Mouse (Mus musculus) intestine, embryonic 16.5 days (tissue): Measurements from ENCODE around the gene Wdfy3. TPM values are rescaled to one million over a fixed set of nuclear protein-coding genes. Genes with fewer than 3 reads are reported as not detected.

Experiments
- ATAC-seq: fragments of 200-750 bp; cut with Nextera tagmentation; 2 replicates; pipeline ENCODE4 v1.8.0; 2017; ENCODE audit warnings: moderate TSS enrichment, moderate library complexity
- H3K27ac ChIP-seq: fragments of 300-500 bp; sonication (generic); 2 replicates; pipeline ENCODE4 v1.5.1; 2014; ENCODE audit warnings: mild to moderate bottlenecking, low read length
- H3K27me3 ChIP-seq: fragments of 300-500 bp; sonication (generic); replicated peaks from 2 replicates; pipeline ENCODE4 v1.6.1; 2014; ENCODE audit warnings: low read length, control low read depth, mixed read lengths; ENCODE audit not compliant: control insufficient read depth, insufficient read depth
- H3K36me3 ChIP-seq: fragments of 300-500 bp; sonication (generic); 2 replicates; pipeline ENCODE4 v1.6.1; 2014; ENCODE audit warnings: low read length, control low read depth; ENCODE audit not compliant: control insufficient read depth, insufficient read depth
- H3K4me1 ChIP-seq: fragments of 300-500 bp; sonication (generic); 2 replicates; pipeline ENCODE4 v1.6.1; 2014; ENCODE audit warnings: low read length, control low read depth, mixed read lengths; ENCODE audit not compliant: control insufficient read depth, insufficient read depth
- H3K4me2 ChIP-seq: fragments of 300-500 bp; sonication (generic); 2 replicates; pipeline ENCODE4 v1.6.1; 2014; ENCODE audit warnings: low read depth, low read length, control low read depth
- H3K4me3 ChIP-seq: fragments of 300-500 bp; sonication (generic); 2 replicates; pipeline ENCODE4 v1.5.1; 2014; ENCODE audit warnings: mild to moderate bottlenecking, low read length
- H3K9ac ChIP-seq: fragments of 300-500 bp; sonication (generic); 2 replicates; pipeline ENCODE4 v1.6.1; 2014; ENCODE audit warnings: low read depth, low read length
- H3K9me3 ChIP-seq: fragments of 300-500 bp; sonication (generic); 2 replicates; pipeline ENCODE4 v1.6.1; 2016; ENCODE audit warnings: low read length, control low read depth; ENCODE audit not compliant: control insufficient read depth
- WGBS: fragments of 180-500 bp; shearing (Covaris S2); extraction: QIAGEN DNeasy Blood & Tissue Kit; methylation state at CpG from one replicate; pipeline ENCODE4 v1.1.7; 2014; 5-methylcytosine and 5-hydroxymethylcytosine counted together
- polyA plus RNA-seq: library from polyadenylated mRNA; unstranded; fragments of >200 nt; fragmentation: Nextera tagmentation; extraction: Ambion mirVana; gene quantifications from 2 replicates; pipeline ENCODE4 v1.2.1, GENCODE M21; 2015

Gene Wdfy3
- polyA plus RNA-seq, 1 experiment from 2014 or later = 7.5 TPM

- Histone ChIP-seq H3K36me3 (peaks cover 12% of the 10 kb centered on the region; the same call in 1 of the 2 replicates), H3K4me1 (no peaks in the 10 kb centered on the region), H3K4me2 (no peak overlapping the region), H3K27ac (no peak overlapping the region), H3K27me3 (no peaks in the 10 kb centered on the region), H3K4me3 (no peak overlapping the region), H3K9me3 (no peaks in the 10 kb centered on the region), H3K9ac (no peak overlapping the region)
- WGBS = 68% methylated on average over 8 of the region's 8 CpGs
- no peak for ATAC-seq
Observed at GRCm38 (mm10) chr5:101949323-101949722, 120.4 kb downstream of the Wdfy3 start.

DNA sequence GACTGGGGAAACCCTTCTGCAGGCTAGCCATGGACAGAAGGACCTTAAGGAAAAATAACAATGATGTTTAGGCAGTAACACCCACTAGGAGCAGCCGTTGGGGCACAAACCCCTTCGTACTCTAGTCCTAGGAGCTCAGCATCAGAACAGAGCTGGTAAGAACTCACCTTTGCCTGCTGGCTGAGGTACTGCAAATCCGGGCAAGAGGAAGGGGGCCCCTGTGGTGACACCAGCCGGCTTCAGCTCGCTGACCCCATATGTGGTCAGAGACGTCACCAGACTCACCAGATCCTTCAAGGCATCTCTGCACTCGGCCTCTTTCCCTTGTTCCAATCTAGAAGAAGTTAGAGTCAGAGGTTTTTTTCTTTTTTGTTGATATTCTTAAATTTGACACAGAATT, 121.1 kb downstream of the Wdfy3 start:
- WGBS = 95% methylated on average over 7 of the region's 7 CpGs

DNA sequence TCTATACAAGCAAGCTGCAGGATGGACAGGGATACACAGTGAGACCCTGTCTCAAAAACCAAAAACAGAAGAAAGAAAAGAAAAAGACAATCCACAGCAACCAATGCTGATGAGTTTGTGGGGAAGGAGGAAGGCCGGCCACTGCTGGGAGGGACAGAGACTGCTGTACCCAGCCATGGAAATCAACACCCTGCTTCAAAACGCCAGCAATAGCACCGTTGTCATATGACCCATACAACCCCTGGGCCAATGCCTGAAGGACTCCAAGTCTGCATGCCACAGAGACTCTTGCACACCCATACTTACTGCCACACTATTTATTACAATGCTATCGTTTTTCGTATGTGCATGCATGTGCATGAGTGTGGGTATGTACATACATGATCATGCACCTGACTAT, 124.0 kb downstream of the Wdfy3 start:
- H3K36me3 ChIP-seq = peaks cover 16% of the 10 kb centered on the region
- H3K4me3 ChIP-seq = no peak overlapping the region
- no peak overlapping the region for H3K27ac ChIP-seq
- no peaks in the 10 kb centered on the region for H3K27me3 ChIP-seq
- no peak for ATAC-seq
- H3K9me3 ChIP-seq = no peaks in the 10 kb centered on the region
- no peak overlapping the region for H3K4me2 ChIP-seq
- H3K9ac ChIP-seq = no peak overlapping the region
- 88% methylated on average over 5 of the region's 5 CpGs for WGBS
- no peaks in the 10 kb centered on the region for H3K4me1 ChIP-seq

More for the DNA sequence above, 121.1 kb downstream of the Wdfy3 start:
- ATAC-seq = no peak
- Histone ChIP-seq H3K27ac (no peak overlapping the region), H3K4me1 (no peaks in the 10 kb centered on the region), H3K4me3 (no peak overlapping the region), H3K27me3 (no peaks in the 10 kb centered on the region), H3K9me3 (no peaks in the 10 kb centered on the region), H3K4me2 (no peak overlapping the region), H3K36me3 (peaks cover 12% of the 10 kb centered on the region), H3K9ac (no peak overlapping the region)

- no peaks in the 10 kb centered on the region for H3K9me3 ChIP-seq
- WGBS = 83% methylated on average over 13 of the region's 13 CpGs
- no peaks in the 10 kb centered on the region for H3K27me3 ChIP-seq
- no peak overlapping the region for H3K4me3 ChIP-seq
- H3K27ac ChIP-seq = no peak overlapping the region
- no peak overlapping the region for H3K9ac ChIP-seq
- peaks cover 17% of the 10 kb centered on the region for H3K36me3 ChIP-seq
- no peak for ATAC-seq
- H3K4me1 ChIP-seq = peaks cover 11% of the 10 kb centered on the region
- no peak overlapping the region for H3K4me2 ChIP-seq
Observed at GRCm38 (mm10) chr5:101937909-101938596, 131.7 kb downstream of the Wdfy3 start.

DNA sequence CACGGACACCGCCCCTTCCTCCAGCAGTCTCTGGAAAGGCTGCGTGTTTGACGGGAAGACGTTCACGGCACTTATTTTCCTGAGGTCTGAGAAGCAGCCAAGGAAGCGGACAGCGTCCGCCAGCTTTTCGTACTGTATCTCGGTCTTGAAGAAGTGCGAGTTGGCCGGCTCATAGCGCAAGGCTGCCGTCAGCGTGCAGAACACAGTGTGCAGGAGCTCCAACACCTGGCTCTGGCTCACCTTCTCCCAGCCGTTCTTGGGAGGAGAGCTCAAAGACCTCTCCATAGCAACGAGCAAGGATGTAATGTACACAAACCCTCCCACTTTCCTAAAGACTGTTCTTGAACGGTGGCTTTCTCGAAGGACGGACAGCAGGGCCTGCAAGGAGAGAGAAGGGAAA, 132.4 kb downstream of the Wdfy3 start:
- WGBS = 60% methylated on average over 21 of the region's 21 CpGs
- H3K4me3 ChIP-seq = no peak overlapping the region
- H3K9ac ChIP-seq = no peak overlapping the region
- peak; percentile 82 for ATAC-seq
- no peaks in the 10 kb centered on the region for H3K9me3 ChIP-seq
- H3K4me1 ChIP-seq = peaks cover 11% of the 10 kb centered on the region
- H3K4me2 ChIP-seq = no peak overlapping the region
- no peak overlapping the region for H3K27ac ChIP-seq
- peaks cover 14% of the 10 kb centered on the region; the same call in 1 of the 2 replicates for H3K36me3 ChIP-seq
- H3K27me3 ChIP-seq = no peaks in the 10 kb centered on the region

DNA sequence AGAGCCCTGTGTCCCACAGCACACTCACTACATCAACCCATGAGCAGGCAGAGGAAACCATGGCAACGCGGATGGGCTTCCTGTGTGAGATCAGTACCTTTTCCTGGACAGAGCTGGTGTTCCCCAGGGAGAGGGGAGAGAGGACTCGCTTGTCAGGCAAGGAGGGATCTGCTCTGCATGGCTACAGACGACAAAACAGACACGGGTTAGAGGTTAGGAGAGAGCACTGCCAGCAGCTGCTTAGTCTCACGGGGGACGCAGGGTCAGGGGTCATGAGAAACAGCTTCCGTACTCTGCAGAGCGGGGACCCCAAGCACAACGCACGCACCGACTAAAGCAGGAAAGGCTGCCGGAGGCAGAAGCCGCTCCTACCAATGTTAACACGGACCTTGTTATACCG, 133.8 kb downstream of the Wdfy3 start:
- WGBS = 56% methylated on average over 16 of the region's 16 CpGs
- Histone ChIP-seq H3K9me3 (no peaks in the 10 kb centered on the region), H3K36me3 (peaks cover 18% of the 10 kb centered on the region; the same call in 1 of the 2 replicates), H3K9ac (no peak overlapping the region), H3K4me1 (peaks cover 11% of the 10 kb centered on the region), H3K27ac (no peak overlapping the region), H3K4me2 (no peak overlapping the region), H3K27me3 (no peaks in the 10 kb centered on the region), H3K4me3 (no peak overlapping the region)
- peak; percentile 34 for ATAC-seq

GRCm38 (mm10) chr5:101934629-101935028, 135.1 kb downstream of the Wdfy3 start:
- H3K4me3 ChIP-seq = no peak overlapping the region
- H3K27ac ChIP-seq = no peak overlapping the region
- H3K4me1 ChIP-seq = peaks cover 11% of the 10 kb centered on the region
- no peaks in the 10 kb centered on the region for H3K27me3 ChIP-seq
- no peaks in the 10 kb centered on the region for H3K9me3 ChIP-seq
- H3K36me3 ChIP-seq = peaks cover 22% of the 10 kb centered on the region
- H3K4me2 ChIP-seq = no peak overlapping the region
- 79% methylated on average over 7 of the region's 7 CpGs for WGBS
- H3K9ac ChIP-seq = no peak overlapping the region
- no peak for ATAC-seq

- Histone ChIP-seq H3K9ac (no peak overlapping the region), H3K4me2 (no peak overlapping the region), H3K4me3 (no peak overlapping the region), H3K36me3 (peaks cover 23% of the 10 kb centered on the region), H3K27me3 (no peaks in the 10 kb centered on the region), H3K27ac (0 out of 2 replicates have a peak overlapping the region, but pooled peaks have one; percentile 33), H3K4me1 (peaks cover 11% of the 10 kb centered on the region), H3K9me3 (no peaks in the 10 kb centered on the region)
- no peak for ATAC-seq
- WGBS = 63% methylated on average over 15 of the region's 15 CpGs
Observed at GRCm38 (mm10) chr5:101932971-101933810, 136.5 kb downstream of the Wdfy3 start.

- H3K9ac ChIP-seq = no peak overlapping the region
- 70% methylated on average over 4 of the region's 4 CpGs for WGBS
- peaks cover 6% of the 10 kb centered on the region; the same call in 1 of the 2 replicates for H3K4me1 ChIP-seq
- H3K4me2 ChIP-seq = no peak overlapping the region
- H3K9me3 ChIP-seq = no peaks in the 10 kb centered on the region
- H3K4me3 ChIP-seq = no peak overlapping the region
- ATAC-seq = no peak
- H3K36me3 ChIP-seq = peaks cover 20% of the 10 kb centered on the region
- no peaks in the 10 kb centered on the region for H3K27me3 ChIP-seq
- H3K27ac ChIP-seq = no peak overlapping the region
Observed at GRCm38 (mm10) chr5:101931997-101932396, 137.7 kb downstream of the Wdfy3 start.
